Mouse (Mus musculus) spleen, embryonic (tissue): ENCODE results near the gene Car9.

ENCODE experiments used
- CTCF ChIA-PET: fragments of 350-600 bp; sonication (Branson Sonifier 250); formaldehyde crosslinking; loops from one replicate; lab custom pipeline; 2022; lab: Charles Lee

Gene Car9

GRCm38 (mm10) chr4:43519956-43520355, 13.2 kb downstream of the Car9 start:
- CTCF ChIA-PET: interaction anchor here (0.6 to 1.4 kb wide), 2 partner anchors 16 to 22 kb away, joined by 3 to 4 read pairs; no protein-coding TSS in a partner anchor

- CTCF ChIA-PET: no interaction called here
Observed at GRCm38 (mm10) chr4:43527880-43528279, 21.1 kb downstream of the Car9 start.

GRCm38 (mm10) chr4:43528487-43528886, 21.7 kb downstream of the Car9 start:
- CTCF ChIA-PET: interaction anchor here (0.5 kb wide), 1 partner anchor 37 kb away, joined by 5 read pairs; no protein-coding TSS in a partner anchor

- CTCF ChIA-PET: interaction anchor here (0.6 to 1.4 kb wide), 3 partner anchors 97 to 141 kb away, joined by 3 read pairs; no protein-coding TSS in a partner anchor
Observed at GRCm38 (mm10) chr4:43530081-43530501, 23.3 kb downstream of the Car9 start.

GRCm38 (mm10) chr4:43530581-43530980, 23.8 kb downstream of the Car9 start:
- CTCF ChIA-PET: interaction anchor here (1.2 to 1.4 kb wide), 2 partner anchors 98 to 99 kb away, joined by 3 read pairs; no protein-coding TSS in a partner anchor

GRCm38 (mm10) chr4:43533270-43533669, 26.5 kb downstream of the Car9 start:
- CTCF ChIA-PET: no interaction called here

GRCm38 (mm10) chr4:43535628-43536027, 28.9 kb downstream of the Car9 start:
- CTCF ChIA-PET: no interaction called here

GRCm38 (mm10) chr4:43536031-43536430, 29.3 kb downstream of the Car9 start:
- CTCF ChIA-PET: interaction anchor here (0.6 kb wide), 1 partner anchor 16 kb away, joined by 3 read pairs; no protein-coding TSS in a partner anchor

GRCm38 (mm10) chr4:43542044-43542443, 35.3 kb downstream of the Car9 start:
- CTCF ChIA-PET: no interaction called here

GRCm38 (mm10) chr4:43546375-43547047, 39.7 kb downstream of the Car9 start:
- CTCF ChIA-PET: interaction anchor here (0.6 kb wide), 1 partner anchor 15 kb away, joined by 4 read pairs; no protein-coding TSS in a partner anchor

GRCm38 (mm10) chr4:43547160-43547559, 40.4 kb downstream of the Car9 start:
- CTCF ChIA-PET: interaction anchor here (0.6 kb wide), 1 partner anchor 14 kb away, joined by 4 read pairs; no protein-coding TSS in a partner anchor

- CTCF ChIA-PET: no interaction called here
Observed at GRCm38 (mm10) chr4:43549055-43549454, 42.3 kb downstream of the Car9 start.

GRCm38 (mm10) chr4:43551854-43552253, 45.1 kb downstream of the Car9 start:
- CTCF ChIA-PET: interaction anchor here (1.7 kb wide), 1 partner anchor 11 kb away, joined by 5 read pairs; the partner anchor contains the start of genes Creb3 and Tln1

GRCm38 (mm10) chr4:43552437-43552836, 45.7 kb downstream of the Car9 start:
- CTCF ChIA-PET: interaction anchor here (1.7 kb wide), 1 partner anchor 10 kb away, joined by 5 read pairs; the partner anchor contains the start of genes Creb3 and Tln1

- CTCF ChIA-PET: no interaction called here
Observed at GRCm38 (mm10) chr4:43553891-43554290, 47.1 kb downstream of the Car9 start.

- CTCF ChIA-PET: no interaction called here
Observed at GRCm38 (mm10) chr4:43555926-43556325, 49.2 kb downstream of the Car9 start.

- CTCF ChIA-PET: interaction anchor here (0.5 to 0.6 kb wide), 2 partner anchors 76 to 393 kb away, joined by 3 to 10 read pairs; no protein-coding TSS in a partner anchor
Observed at GRCm38 (mm10) chr4:43558028-43558630, 51.4 kb downstream of the Car9 start.

- CTCF ChIA-PET: interaction anchor here (0.6 kb wide), 2 partner anchors 80 to 394 kb away, joined by 10 read pairs; no protein-coding TSS in a partner anchor
Observed at GRCm38 (mm10) chr4:43558631-43559356, 52.0 kb downstream of the Car9 start.

GRCm38 (mm10) chr4:43559519-43560242, 52.9 kb downstream of the Car9 start:
- CTCF ChIA-PET: no interaction called here

GRCm38 (mm10) chr4:43560243-43560611, 53.5 kb downstream of the Car9 start:
- CTCF ChIA-PET: interaction anchor here (0.7 kb wide), 2 partner anchors 9 to 129 kb away, joined by 3 to 5 read pairs; no protein-coding TSS in a partner anchor

- CTCF ChIA-PET: interaction anchor here (0.7 kb wide), 2 partner anchors 14 to 129 kb away, joined by 3 to 4 read pairs; no protein-coding TSS in a partner anchor
Observed at GRCm38 (mm10) chr4:43560976-43561375, 54.2 kb downstream of the Car9 start.
